Mouse (Mus musculus): ENCODE results near the gene Samd4b.

The Samd4b gene

DNA sequence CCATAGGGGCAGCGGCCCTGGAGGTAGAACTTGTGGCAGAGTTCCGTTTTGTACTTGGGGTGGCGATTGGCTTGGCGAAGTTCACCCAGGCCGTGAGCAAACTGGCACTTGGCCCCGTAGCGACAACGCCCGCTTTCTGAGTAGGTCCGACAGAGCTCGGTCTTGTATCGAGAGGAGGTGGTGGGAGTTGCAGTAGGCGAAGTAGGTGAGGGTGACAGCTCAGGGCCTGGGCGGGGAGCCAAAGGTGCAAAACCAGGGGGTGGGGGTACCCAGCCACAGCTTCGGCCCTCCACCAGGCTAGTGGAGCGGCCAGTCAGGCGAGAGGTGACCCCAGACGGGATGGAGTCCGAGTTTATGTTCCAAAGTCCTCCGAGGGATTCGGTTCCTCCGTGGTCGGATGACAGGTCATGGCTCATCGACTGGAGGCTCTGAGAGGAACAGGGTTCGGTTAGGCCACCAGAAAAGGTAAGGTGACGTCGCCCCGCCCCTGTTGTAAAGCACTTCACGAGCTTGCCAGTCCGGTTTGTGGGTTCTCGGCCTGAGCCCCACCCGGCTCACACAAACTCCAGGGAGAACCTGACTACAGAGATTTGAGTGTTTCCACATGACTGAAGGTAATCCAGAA lies 219.8 kb downstream of the Samd4b start:
- peak; percentile 69 to 71 for DNase-seq (ENCODE audit: low spot score in 2 of 2)

DNA sequence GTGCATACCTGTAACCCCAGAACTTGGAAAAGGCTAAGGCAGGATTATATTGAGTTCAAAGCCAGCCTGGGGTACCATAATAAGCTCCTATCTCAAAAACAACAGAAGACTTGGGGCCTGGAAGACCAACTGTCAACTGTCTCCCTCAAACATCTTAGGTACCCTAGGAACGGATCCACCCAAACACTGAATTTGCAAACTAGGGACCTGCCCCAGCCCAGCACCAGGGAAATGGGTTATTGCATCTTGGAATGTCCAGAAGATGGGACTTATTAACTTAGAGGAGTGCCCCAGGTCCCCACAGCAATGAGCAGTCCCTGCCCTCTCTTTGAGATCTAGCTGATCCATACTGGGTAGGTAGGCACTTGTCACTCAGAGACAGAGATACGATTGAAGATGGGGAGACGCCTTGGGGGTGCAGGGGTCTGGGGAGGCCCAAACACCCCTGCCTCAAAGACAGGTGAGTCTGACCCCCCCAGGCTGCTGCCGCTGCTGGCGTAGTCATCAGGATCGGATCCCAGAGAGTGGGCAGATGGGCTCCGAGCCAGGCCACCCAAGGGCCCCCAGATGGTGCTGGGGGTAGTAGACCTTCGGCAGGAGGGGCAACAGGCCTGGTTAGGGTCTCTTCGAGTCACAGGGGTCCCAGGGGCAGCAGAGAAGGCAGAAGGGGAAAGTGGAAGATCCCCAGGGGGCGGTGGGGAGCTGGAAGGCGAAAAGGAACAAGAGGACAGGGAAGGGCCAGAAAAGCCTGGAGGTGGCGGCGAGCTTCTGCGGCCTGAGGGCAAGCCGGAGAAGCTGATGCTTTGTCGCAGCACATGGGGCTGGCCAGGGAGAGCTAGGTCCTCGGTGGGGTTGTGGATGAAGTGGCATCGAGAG lies 220.5 kb downstream of the Samd4b start:
- peak; percentile 35 to 54 for DNase-seq (ENCODE audit: low spot score in 2 of 2)

DNA sequence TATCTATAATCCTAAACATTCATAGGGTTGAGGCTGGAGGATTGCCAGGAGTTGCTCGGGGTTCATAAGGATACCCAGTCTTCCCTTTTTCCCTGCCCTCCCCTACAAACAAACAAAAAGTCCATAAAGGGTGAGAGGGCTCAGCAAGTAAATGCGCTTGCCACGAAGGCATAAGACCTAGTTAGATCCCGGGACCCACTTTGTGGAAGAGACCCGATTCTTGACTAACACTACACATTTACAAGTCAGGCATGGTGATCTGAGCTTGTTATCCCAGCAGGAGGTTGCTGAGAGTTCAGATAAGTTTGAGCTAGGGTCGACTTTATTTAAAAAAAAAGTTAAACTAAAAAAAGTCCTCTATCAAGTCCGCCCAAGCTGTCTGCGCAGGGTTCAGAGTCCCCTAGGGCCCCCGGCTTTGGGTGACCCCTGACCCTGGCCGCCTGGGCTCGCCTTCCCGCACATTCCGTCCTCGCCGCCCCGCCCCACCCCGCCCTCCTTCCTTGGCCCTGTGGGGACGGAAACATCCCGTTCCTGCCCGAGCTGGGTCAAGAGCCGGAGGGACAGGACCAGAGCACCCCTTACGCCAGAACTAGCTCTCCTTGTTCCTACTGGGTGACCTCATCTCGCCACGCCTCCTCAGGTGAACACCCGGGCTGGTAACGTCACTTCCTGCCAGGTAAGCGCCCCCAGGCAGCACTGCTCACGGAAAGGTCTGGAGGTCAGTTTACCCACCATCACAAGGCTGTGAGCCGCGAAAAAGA lies 221.8 kb downstream of the Samd4b start:
- DNase-seq (ENCODE audit: low spot score in 2 of 2), result peak; percentile 90 to 94

DNA sequence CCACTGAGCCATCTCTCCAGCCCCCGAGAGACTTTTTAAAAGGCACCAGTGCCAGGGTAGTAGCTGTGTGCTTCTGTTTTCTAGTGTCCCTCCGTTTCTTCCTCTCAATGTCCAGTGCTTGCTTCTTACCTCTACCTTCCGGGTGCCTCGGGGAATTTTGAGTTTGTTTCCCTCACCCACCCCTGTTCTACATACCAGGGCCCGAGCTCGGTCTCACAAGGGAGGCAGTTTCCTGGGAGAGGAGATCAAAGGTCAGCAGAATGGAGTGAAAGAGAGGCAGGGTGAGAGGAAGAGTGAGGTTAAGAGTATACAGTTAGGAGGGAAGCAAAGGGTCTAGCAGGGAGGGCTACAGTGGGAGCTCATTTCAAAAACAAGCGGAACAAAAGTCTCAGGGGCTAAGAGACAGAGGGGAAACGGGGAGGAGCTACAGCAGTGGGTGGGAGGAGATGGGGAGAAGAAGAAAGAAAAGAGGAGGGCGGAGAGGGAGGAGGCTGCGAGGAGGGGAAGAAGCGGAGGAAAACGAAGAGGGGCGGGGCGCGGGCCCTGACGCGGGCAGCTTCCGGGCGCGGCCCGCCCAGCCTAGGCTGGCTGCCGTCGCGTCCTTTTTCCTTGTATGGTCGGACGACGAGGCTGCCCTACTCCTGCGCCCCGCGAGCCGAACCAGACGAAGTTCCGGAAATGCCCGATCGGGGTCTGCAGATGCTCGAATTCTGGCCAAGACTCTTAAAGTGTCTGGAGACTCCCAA lies 222.6 kb downstream of the Samd4b start:
- peak; percentile 94 for DNase-seq (ENCODE audit: low spot score in 2 of 2)

DNA sequence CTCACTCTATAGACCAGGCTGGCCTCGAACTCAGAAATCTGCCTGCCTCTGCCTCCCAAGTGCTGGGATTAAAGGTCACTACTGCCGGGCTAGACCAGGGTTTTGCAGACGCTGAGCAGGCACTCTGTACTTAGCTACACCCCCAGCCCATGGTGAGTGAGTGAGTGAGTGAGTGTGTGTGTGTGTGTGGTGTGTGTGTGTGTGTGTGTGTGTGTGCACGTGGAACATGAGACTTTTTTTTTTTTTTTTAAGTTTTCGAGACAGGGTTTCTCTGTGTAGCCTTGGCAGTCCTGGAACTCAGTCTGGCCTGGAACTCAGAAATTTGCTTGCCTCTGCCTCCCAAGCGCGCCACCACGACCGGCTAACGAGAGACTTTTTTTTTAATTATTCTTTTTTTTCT lies 223.3 kb downstream of the Samd4b start:
- DNase-seq (ENCODE audit: low spot score in 2 of 2), result no peak

DNA sequence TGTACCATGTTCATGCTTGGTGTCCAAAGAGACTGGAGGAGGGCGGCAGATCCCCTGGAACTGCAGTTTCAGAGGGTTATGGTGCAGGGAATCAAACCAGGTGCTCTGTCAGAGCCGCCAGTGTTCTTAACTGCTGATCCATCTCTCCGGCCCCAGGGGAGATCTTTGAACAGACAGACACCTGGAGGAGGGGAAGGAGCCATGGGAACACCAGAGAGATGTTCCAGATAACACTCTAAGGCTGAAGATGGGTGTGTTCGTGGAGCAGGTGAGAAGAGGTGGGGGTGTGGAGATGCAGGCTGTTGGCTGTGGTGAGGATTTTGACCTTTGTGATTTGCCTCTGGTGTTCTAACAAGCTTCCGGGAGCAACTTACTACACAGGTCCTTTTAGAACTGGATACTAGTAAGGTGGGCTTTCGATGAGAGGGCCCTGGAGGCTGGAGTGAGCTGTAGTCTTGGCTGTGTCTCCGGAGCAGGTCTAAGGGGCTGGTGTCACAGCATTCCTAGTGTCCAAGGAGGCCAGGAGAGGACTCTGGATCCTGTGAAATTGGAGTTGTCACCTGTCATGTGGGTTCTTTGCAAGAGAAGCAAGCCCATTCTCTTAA lies 224.0 kb downstream of the Samd4b start:
- peak in 1 of 2 experiments; percentile 49 for DNase-seq (ENCODE audit: low spot score in 2 of 2)

DNA sequence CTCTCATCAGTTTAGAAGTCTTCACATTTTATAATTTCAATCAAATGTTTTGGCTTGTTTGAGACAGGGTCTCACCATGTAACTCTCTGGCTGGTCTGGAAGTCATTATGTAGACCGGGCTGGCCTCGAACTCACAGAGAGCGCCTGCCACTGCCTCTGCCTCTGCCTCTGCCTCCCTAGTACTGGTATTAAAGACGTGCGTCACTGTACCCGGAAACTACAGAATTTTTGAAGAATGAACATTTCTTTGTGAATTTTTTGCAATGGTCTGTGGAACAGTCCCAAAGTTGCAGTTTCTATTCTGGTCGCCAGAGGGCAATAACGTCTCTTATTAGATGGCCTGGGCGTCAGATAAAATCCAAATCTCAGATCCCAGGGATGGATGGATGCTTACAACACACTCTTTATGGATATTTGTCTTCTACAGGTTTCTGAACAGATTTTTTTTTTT lies 224.8 kb downstream of the Samd4b start:
- DNase-seq (ENCODE audit: low spot score in 2 of 2), result peak; percentile 83 to 89

DNA sequence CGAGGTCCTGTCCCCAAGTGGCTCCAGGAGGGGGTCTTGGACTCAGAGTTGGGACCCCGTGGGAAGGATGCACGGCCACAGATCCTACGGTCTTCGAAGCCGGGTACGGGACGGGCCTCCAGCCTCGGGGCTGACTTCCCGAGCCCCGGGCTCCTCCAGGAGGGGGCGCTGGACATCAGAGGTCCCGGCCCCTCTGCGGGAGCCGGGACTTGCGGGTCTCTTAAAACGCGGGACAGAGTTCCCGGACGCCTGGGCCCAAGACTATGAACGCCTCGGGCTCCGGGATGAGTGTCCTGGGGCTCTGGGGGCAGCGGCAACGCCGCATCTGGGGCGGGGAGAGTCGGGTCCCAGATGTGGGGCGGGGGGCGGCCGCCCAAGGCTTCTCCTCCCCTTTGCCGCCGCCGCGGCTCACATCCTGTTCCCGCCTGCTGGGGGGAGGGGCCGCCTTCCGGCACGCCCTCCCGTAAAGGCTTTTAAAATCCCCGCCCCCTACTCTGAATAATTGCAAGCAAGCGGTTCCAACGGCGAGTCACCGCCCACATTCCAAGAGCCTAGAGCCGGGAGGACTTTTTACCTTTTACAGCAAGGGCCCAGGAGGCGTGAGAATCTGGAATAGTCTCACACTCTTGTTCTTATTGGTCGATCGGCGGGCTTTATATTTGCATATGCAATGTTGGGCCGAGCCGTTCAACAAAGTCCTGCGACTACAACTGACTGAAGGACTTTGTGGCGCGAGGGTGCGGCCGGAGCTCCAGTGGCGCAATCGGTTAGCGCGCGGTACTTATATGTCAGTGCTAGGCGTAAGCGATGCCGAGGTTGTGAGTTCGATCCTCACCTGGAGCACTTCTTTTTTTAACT lies 225.5 kb downstream of the Samd4b start, which contains the start of gene Plekhg2:
Gene Plekhg2, minus strand, starts transcription at position 349 of the 858 bp plus-strand sequence.
- DNase-seq (ENCODE audit: low spot score in 2 of 2), result peak; percentile 99

DNA sequence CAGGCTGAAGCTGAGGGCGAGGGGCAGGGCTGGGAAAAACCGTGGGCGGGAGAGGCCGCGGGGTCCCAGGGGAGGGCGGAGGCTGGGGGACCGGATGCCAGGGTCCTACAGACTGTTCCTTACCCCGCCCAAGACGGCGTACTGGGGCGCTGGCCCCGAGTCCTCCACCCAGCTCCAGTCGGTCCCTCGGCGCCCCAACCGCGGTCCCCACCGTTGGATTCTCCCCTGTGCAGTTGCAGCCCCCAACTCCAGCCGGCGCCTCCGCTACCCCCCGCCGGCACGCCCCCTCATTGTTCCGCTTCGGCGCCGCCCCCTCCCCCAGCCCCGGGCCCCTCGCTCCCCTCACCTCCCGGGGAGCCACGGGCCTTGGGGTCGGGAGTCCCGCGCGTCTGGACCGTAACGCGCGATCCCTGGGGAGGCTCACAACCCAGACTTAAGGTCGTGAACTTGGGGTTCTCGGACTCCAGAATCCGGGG lies 226.4 kb downstream of the Samd4b start:
- peak; percentile 81 to 85 for DNase-seq (ENCODE audit: low spot score in 2 of 2)

DNA sequence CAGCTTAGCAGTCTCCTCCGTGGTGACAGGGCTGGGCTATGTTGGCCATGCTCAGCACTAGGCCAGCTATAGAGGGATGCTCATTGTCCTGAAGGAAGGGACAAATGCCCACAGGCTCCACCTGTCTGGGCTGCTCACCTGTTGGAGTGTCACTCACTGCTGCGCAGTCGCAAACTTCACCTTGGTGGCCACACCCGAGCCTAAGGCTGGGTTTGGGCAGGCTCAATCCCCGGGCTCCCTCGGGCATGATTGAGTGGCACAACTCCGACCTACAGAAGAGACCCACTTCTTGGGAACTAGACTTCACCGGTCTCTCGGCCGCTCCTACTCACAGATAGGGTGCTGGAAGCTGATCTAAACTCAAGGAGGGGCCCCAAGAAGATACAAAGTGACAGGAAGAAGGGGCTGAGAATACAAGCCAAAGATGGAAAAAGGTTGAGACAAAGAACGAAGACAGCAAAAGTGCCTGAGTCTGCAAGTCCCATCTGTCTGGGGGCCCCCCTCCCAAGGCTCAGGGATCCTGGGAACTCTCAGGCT lies 226.9 kb downstream of the Samd4b start:
- DNase-seq (ENCODE audit: low spot score in 2 of 2), result peak in 1 of 2 experiments; percentile 49

DNA sequence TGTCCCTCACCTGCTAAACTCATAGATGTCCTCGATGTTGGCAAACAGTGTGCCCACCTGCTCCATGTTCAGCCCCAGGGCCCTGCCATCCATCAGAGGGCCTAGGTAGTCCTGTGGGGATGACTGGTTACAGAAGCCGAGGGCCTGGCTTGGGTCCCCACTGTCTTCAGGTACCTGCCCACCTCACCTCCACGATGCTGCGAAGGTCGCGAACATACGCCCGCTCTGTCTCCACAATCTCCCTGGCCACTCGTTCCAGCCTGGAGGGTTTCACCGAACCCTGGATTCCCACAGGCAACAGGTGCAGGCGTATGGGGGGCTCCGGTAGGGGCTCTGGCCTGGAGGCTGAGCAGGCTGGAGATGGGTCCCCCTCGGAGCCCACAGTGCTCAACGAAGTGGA lies 227.9 kb downstream of the Samd4b start:
- DNase-seq (ENCODE audit: low spot score in 2 of 2), result no peak

DNA sequence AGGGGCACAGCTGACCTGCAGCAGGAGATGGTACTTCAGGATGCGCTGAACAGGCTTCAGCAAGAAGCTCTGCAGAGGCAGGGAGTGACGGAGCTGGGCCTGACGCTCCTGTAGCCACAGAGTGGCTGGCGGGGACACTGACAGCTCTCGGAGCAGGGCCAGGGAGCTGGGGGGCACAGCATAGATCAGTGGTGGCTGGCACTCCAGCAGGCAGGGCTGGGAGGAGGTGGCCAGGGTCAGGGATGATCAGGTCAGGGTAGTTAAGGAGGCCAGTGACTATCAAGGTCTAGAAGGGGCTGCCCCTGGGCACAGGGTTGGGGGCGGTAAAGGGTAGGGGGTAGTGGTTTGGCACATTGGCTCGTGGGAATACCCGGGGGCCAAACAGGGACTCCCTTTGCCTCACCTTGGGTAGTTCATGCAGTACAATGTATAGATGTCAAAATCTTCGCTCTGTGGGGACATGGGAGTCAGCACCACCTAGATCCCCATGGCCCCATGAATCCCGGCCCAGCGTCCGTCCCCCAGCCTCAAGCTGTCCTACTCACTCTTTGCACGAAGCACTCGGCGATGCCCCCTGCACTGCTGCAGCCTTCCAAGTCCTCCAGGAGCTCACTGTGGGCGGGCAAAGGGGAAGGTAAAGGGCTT lies 229.5 kb downstream of the Samd4b start:
- no peak for DNase-seq (ENCODE audit: low spot score in 2 of 2)

DNA sequence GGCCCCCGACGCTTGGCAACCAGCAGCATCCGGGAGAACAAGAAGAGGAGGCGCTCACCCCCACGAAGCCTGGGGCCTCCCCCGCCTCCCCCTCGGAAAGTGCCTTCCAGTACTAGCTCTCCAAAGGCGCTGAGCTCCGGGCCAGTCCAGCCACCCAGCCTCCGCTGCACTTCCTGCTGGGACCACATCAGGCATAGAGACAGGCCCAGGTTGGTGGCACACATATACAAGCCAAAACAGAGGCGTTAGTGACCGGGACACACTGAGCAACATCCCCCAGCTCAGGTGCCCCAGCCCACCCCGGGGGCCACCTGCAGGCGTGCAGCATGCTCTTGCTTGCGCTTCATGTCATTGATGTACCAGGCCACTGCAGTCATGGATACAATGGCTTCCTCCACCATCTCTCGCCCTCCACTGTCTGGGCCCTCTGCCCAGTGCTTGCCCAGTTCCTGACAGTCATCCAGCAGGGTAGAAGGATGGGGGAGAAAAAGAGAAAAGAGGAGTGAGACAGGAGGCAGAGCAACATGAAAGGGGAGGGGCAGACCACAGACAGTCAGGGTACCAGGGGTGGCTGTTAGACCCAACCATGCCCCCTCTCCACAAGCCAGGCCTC lies 230.2 kb downstream of the Samd4b start:
- DNase-seq (ENCODE audit: low spot score in 2 of 2), result no peak

DNA sequence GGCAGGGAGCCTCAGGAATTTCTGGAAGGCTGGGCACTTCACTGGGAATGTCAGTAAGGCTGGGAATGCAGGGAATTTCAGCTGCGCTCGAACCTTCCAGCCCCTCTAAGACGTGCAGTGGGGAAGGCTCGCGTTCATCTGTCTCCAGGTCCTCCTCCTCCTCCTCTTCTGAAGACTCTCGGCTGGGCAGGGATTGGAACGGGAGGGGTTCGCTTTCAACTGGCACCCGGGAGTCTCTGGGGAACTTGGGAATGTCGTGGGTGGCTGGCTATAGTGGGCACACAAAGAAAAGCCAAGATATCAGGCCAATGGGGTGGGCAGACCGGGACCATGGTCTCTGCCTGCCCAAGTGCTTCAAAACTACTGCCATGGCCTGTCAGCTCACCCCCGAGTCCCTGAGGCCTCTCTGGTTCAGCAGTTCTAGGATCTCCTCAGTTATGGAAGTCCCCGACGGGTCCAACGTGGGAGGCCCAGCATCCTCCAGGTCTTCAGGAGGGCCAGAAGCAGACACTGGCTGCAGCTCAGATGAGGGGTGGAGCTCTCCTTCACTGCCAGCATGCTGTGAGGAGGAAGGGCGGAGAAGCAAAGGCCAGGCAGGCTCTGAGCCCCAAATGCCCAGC lies 235.4 kb downstream of the Samd4b start:
- no peak for DNase-seq (ENCODE audit: low spot score in 2 of 2)

DNA sequence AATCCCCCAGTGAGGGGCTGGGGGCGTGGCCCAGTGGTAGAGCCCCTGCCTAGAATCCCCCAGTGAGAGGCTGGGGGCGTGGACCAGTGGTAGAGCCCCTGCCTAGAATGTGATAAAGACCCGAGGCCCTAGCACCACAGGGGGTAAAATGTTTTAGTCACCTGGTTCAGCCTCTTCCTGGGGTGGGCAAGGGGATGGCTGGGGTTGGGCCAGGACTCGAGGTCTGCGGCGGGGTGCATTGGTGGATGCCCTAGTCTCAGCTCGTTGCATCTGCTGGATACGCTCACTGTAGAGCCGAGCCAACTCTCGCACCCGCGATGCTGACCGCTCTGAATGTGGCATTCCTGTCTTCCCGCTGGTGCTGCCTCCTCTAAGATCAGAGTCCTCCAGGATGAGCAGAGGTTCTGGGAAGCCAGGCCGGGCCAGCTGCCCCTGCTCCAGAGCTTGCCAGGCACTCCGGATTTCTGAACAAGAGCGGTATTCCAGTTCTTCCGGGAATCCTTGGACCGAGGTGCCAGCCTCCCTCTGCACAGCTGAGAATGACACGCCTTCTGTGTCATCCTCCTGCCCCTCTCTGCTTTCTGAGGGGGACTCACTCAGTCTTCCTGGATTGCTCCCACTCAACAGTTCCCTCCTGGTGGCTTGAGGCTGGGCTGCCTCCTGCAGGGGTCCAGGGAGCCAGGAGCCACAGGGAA lies 236.2 kb downstream of the Samd4b start:
- DNase-seq (ENCODE audit: low spot score in 2 of 2), result no peak

DNA sequence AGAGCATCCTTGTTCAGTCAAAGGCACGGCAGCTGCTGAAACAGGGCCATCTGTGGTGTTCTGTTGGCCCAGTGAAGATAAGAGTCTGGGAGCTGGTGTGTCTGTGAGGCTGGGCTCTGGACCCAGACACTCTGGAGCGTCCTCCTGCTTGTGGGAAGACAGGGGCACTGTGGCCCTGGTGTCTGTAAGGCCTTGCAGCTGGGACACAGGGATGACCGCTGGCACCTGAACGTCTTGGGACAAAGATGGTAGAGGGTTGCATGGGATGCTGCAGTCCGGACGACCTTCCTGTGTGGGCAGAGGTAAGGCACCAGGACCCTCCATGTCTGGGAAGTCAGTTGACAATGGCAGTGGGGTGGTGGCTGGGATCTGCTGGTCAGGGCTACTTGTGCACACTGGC lies 237.7 kb downstream of the Samd4b start:
- no peak for DNase-seq (ENCODE audit: low spot score in 2 of 2)

DNA sequence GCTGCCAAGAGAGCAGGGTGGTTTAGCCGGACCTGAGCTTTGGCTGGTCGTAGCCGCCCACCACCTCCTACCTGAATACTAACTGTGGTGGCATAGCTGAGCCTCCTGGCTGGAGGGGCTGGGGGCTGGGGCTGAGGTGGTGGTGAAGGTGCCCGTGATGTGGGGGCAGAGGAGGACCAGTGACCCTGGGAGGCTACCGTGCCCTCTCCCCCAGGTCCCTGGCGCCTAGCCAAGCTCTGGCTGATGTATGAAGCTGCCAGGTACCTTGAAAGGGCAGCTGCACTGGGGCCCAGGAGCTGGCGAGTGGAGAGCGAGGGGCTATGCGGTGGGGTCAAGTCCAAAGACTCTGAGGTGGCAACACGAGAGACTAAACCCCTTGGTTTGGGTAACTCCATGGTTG lies 238.1 kb downstream of the Samd4b start:
- no peak for DNase-seq (ENCODE audit: low spot score in 2 of 2)

DNA sequence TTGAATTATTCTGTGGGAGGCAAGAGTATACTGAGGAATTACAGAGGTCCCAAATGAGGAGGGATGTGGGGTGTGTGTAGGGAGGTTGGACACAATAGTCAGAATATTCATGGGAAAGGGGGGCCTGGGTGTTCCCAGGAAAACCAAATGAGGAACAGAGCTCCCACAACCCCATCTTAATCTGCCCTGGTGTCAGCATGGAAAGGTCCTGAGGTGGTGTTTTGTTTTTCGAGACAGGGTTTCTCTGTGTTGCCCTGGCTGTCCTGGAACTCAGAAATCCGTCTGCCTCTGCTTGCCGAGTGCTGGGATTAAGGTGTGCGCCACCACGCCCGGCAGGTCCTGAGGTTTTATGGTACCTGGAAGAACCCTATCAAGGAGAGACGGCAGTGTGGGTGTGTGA lies 239.5 kb downstream of the Samd4b start:
- DNase-seq (ENCODE audit: low spot score in 2 of 2), result no peak

Measured in heart, adult 9 months (tissue).